Mouse (Mus musculus) naive thymus-derived CD4-positive, alpha-beta T cell, adult 2 months (primary cell): ENCODE results near the gene Pla2g5.
"Not testable (repeated sequence)": the region's sequence is repeated elsewhere in the genome, so short reads cannot be mapped to it uniquely, and the experiment has no call there.

ENCODE experiments used
- DNase-seq: peaks from one replicate; pipeline ENCODE4 v3.0.0-alpha.2; 2011; ENCODE audit warnings: low read depth

The Pla2g5 gene

GRCm38 (mm10) chr4:138857576-138857975 is 5.7 kb downstream of the Pla2g5 start:
- no peak for DNase-seq

- peak; percentile 66 for DNase-seq
Observed at GRCm38 (mm10) chr4:138856491-138856890, 6.8 kb downstream of the Pla2g5 start.

GRCm38 (mm10) chr4:138855092-138855632 is 8.1 kb downstream of the Pla2g5 start:
- DNase-seq = no peak

GRCm38 (mm10) chr4:138852961-138853360 is 10.3 kb downstream of the Pla2g5 start:
- no peak for DNase-seq

GRCm38 (mm10) chr4:138851463-138851862 is 11.8 kb downstream of the Pla2g5 start:
- DNase-seq = peak; percentile 58

- no peak for DNase-seq
Observed at GRCm38 (mm10) chr4:138841386-138841785, 21.9 kb downstream of the Pla2g5 start.

- DNase-seq = no peak
Observed at GRCm38 (mm10) chr4:138840726-138841125, 22.6 kb downstream of the Pla2g5 start.

GRCm38 (mm10) chr4:138839806-138840205 is 23.5 kb downstream of the Pla2g5 start:
- DNase-seq = no peak

GRCm38 (mm10) chr4:138827147-138827546 is 36.1 kb downstream of the Pla2g5 start:
- no peak for DNase-seq

GRCm38 (mm10) chr4:138825751-138826567 is 37.3 kb downstream of the Pla2g5 start:
- no peak for DNase-seq

- no peak for DNase-seq
Observed at GRCm38 (mm10) chr4:138824660-138825059, 38.6 kb downstream of the Pla2g5 start.

- DNase-seq = not testable (repeated sequence)
Observed at GRCm38 (mm10) chr4:138824161-138824560, 39.1 kb downstream of the Pla2g5 start.

- no peak for DNase-seq
Observed at GRCm38 (mm10) chr4:138821036-138821435, 42.2 kb downstream of the Pla2g5 start.

- DNase-seq = no peak
Observed at GRCm38 (mm10) chr4:138819101-138819500, 44.2 kb downstream of the Pla2g5 start.

GRCm38 (mm10) chr4:138817736-138818135 is 45.5 kb downstream of the Pla2g5 start:
- no peak for DNase-seq

GRCm38 (mm10) chr4:138816166-138816565 is 47.1 kb downstream of the Pla2g5 start:
- DNase-seq = no peak

GRCm38 (mm10) chr4:138806920-138807541 is 56.3 kb downstream of the Pla2g5 start:
- no peak for DNase-seq

GRCm38 (mm10) chr4:138806160-138806559 is 57.1 kb downstream of the Pla2g5 start:
- no peak for DNase-seq

GRCm38 (mm10) chr4:138805248-138805647 is 58.0 kb downstream of the Pla2g5 start:
- DNase-seq = no peak

- DNase-seq = no peak
Observed at GRCm38 (mm10) chr4:138802917-138803316, 60.4 kb downstream of the Pla2g5 start.

GRCm38 (mm10) chr4:138801631-138802030 is 61.7 kb downstream of the Pla2g5 start:
- no peak for DNase-seq

GRCm38 (mm10) chr4:138800134-138800744 is 63.0 kb downstream of the Pla2g5 start:
- DNase-seq = no peak

- no peak for DNase-seq
Observed at GRCm38 (mm10) chr4:138797217-138797570, 66.1 kb downstream of the Pla2g5 start.
